Mouse (Mus musculus) myocyte (in vitro differentiated cells): ENCODE measurements around the gene Meis2.

ENCODE experiments used
- CEBPB ChIP-seq: IDR thresholded peaks from 2 replicates; pipeline ENCODE4 v1.6.1; 2011; ENCODE audit warnings: mild to moderate bottlenecking, moderate library complexity; ENCODE audit not compliant: poor library complexity, insufficient read depth, severe bottlenecking
- MAX ChIP-seq: IDR thresholded peaks from one replicate; pipeline ENCODE4 v1.6.1; 2011; ENCODE audit warnings: low read depth, mild to moderate bottlenecking, control low read depth
- MYOD1 ChIP-seq, 3 experiments: IDR thresholded peaks; one replicate each; pipeline ENCODE4 v1.6.1; 2011; ENCODE audit warnings: control low read depth in 2 of 3, low read depth in 2 of 3, mild to moderate bottlenecking in 2 of 3, moderate library complexity in 1 of 3; ENCODE audit not compliant: insufficient read length in 2 of 3, control insufficient read depth in 1 of 3
- POLR2A ChIP-seq: IDR thresholded peaks from one replicate; pipeline ENCODE4 v1.6.1; 2011; ENCODE audit warnings: low read depth, mild to moderate bottlenecking, control low read depth, moderate library complexity; ENCODE audit not compliant: insufficient read length
- POLR2AphosphoS2 ChIP-seq: IDR thresholded peaks from one replicate; pipeline ENCODE4 v1.6.1; 2011; ENCODE audit warnings: low read depth, control low read depth; ENCODE audit not compliant: insufficient read length
- REST ChIP-seq: IDR thresholded peaks from one replicate; pipeline ENCODE4 v1.6.1; 2011; ENCODE audit warnings: mild to moderate bottlenecking, control low read depth, moderate library complexity; ENCODE audit not compliant: insufficient read depth, insufficient read length
- SRF ChIP-seq: IDR thresholded peaks from one replicate; pipeline ENCODE4 v1.6.1; 2011; ENCODE audit warnings: low read depth; ENCODE audit not compliant: control insufficient read depth, insufficient read length
- TCF12 ChIP-seq: IDR thresholded peaks from one replicate; pipeline ENCODE4 v1.6.1; 2011; ENCODE audit warnings: mild to moderate bottlenecking, control low read depth; ENCODE audit not compliant: poor library complexity, insufficient read depth, severe bottlenecking
- USF1 ChIP-seq: IDR thresholded peaks from one replicate; pipeline ENCODE4 v1.6.1; 2011; ENCODE audit warnings: low read depth, mild to moderate bottlenecking, control low read depth, moderate library complexity

GRCm38 (mm10) chr2:115912948-115913529 is 152.6 kb downstream of the Meis2 start:
- TF ChIP-seq MAX (no peak), POLR2AphosphoS2 (no peak), POLR2A (no peak), MYOD1 (IDR thresholded peaks at IDR 0.05; ENCODE audit: control insufficient read depth in 1 of 3, insufficient read length in 2 of 3, low read depth in 2 of 3) (no peak), TCF12 (no peak), SRF (no peak), USF1 (no peak), CEBPB (no peak), REST (no peak)
